Mouse (Mus musculus): ENCODE measurements at regions not wholly inside any gene's neighbourhood (a gene's known extent, or its start where the extent isn't known, plus 50 kb on each side); places are given as distances from the start of the nearest gene placed in this dataset.

DNA sequence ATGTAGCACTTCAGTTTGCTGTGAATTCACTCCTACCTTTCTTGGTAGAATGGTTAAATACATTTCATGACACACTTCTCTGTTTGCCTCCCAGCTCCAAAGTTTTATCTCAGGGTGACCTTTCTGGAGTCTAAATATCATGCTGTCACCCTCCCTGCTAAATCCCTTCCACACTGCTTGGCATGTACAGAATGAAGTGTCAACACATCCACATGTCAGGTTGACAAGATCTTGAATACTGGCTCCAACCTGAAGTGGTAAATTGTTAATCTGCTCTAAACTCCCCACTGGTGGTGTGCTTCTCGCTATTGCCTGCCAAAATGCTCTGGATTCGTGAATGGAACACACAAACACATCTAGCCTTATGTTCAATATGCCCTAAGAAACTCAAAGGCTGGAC is 451.9 kb upstream of the Gm26657 start:
- DNase-seq, result no peak
- intact Hi-C loops (cut with DNase I), result no loop called here

DNA sequence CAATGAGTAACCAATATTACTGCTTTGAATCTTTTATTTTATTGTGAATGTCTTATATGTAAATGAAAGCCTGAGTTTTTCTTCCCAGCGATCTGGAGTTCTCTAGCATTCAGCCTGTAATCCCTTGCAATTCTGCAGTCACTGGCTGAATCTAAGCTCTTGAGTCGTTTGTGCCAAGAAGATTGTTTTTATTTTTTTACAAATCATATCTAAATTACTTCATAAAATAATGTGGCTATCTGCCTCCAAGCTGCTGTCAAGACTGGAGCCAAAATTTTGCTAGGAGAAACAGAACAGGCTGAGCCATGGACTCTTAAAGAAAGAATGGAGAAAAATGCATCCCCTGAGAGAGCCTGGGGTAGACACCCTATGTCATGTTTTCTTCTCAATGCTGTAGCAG is 455.4 kb upstream of the Gm26657 start:
- no peak for DNase-seq
- intact Hi-C loops (cut with DNase I), result no loop called here

DNA sequence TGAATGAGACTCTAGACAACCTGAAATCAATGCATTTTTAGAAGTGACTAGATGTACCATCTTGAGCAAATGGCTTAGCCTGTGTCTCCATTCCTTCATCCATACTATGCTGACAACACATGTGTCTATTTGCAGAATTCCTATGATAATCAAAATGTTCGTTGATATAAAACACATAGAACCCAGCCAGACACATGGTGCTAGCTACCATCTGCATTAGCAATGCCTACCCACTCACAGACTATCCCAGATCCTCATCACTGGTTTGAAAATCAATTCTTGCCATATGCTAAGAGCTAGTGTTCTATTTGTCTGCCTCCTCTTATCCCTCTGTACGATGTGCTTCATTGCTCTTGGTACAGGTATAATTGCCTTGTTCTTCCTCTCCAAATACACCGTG is 464.0 kb upstream of the Gm26657 start:
- intact Hi-C loops (cut with DNase I), result no loop called here
- no peak for DNase-seq

DNA sequence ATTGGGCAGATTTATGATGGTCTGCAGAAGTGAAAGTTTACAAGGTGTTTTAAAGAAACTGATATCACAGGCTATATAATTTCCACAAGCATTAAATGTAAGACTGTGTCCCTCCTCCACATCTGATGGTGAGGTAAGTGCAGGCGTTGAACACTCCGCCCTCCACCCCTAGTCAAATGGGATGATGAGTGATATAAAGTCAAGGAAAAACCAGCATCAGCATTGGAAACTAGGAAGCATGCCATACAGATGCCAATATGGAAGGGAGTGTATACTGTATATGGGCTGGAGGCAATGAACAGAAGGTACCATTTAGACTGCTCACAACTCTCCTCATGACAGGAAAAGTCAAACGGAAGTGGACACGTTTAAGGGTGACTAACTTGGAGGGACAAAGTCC is 468.5 kb upstream of the Gm26657 start:
- no peak for DNase-seq
- intact Hi-C loops (cut with DNase I), result no loop called here

DNA sequence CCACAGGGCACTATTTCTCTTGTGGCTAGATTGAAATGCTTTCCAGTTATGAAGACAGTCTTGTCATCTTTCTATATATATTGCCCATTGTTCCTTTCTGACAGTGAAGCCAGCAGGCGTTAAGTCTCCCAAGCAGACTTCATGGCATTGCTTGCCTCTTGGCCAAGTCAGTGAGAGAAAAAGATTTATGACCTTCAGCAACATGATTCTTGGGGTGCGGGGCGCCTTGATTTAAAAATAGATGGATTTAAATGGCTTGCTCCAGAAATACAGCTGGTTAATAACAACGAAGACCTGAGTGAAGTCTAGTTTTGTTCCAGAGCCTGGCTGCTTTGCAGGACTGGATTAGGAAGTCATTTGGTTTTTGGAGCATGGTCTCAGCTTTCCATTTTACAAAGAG is 475.2 kb upstream of the Gm26657 start:
- DNase-seq, result no peak
- intact Hi-C loops (cut with DNase I), result no loop called here

DNA sequence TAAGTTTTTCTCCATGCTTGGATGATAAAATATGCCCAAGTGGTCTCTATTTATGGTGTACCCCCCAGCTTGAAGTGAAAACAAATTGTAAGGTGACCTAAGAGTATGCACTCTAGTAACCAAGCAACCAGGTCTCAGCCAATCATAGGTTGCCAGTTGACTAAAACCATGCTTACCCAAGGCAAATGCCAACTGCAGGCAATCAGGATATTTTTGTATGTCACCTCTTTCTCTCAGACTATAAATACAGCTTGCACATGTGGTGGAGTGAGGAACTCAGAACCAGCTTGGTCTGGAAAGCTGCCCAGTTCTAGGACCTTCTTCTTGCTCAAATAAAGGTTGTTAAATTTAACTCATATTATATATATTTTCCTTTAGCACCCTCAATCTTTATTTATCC is 476.0 kb upstream of the Gm26657 start:
- no peak for DNase-seq
- intact Hi-C loops (cut with DNase I), result no loop called here

DNA sequence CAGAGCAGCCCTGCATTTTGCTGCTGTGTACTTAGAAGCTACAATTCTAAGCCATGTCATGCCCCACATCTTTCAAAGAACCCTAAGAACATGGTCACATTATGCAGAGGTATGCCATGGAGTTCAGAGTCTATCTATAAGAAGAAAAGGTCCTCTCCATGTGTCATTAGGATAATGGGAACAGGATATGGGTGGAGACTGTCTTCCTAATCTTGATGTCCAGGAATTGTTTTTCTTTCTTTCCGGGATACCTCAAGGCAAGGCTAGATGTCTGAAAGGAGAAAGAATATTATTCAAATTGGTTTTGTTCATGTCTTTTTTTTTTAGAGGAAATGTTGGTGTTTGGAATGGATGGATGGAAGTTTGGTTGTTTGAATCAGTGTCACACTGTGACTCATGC is 477.3 kb upstream of the Gm26657 start:
- no peak for DNase-seq
- intact Hi-C loops (cut with DNase I), result no loop called here

DNA sequence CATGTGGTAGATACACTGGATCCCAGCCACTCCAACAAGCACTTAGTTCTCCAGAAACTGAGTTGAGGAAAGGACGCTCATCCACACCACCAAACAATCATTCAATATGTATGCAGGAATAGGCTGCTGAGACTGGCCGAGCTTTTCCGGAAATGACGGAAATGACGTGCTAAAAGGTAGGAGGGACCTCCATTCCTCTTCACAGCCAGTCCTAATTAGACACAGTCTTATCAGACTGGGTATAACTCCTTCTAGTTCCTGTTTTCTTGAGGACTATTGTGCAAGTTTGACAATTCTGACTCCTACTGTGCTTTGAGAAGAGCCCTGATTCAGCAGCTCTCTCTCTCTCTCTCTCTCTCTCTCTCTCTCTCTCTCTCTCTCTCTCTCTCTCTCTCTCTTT is 477.9 kb upstream of the Gm26657 start:
- no peak for DNase-seq
- intact Hi-C loops (cut with DNase I), result no loop called here

DNA sequence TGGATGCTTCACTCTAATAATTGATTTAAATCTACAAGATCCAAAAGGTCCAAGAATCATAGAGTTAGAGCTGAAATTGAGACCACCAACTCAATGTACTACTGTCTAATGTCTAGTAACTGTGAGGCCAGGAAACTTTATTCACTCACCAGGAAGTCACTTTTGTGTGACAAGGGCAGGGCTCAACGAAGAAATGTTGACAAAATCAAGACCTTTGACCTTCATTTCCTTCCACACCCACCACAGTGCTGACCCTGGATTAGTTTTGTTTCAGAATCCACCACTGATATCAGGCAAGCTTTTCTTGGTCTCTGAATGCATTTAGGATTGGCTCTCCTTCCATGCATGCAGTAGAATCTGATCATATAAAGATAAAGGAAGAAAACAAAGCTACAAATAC is 487.5 kb upstream of the Gm26657 start:
- DNase-seq, result no peak
- intact Hi-C loops (cut with DNase I), result no loop called here

DNA sequence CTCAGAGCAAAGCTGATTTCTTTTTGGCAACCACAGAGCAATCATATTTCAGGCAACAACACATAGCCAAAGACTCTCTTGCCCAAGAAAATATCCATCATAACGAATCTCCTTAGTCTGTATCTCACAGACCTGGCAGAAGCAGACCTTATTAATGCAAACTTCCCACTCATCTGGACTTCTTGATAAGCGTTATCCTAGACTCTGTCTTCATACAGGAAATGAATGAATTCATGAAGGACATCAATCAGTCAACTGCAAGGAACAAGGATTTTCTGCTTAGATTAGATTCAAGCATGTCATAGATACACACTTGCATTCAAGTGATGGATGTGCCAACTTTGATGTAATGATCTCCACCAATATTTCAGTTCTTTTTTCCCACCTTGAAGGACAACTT is 488.1 kb upstream of the Gm26657 start:
- intact Hi-C loops (cut with DNase I), result no loop called here
- DNase-seq, result no peak

DNA sequence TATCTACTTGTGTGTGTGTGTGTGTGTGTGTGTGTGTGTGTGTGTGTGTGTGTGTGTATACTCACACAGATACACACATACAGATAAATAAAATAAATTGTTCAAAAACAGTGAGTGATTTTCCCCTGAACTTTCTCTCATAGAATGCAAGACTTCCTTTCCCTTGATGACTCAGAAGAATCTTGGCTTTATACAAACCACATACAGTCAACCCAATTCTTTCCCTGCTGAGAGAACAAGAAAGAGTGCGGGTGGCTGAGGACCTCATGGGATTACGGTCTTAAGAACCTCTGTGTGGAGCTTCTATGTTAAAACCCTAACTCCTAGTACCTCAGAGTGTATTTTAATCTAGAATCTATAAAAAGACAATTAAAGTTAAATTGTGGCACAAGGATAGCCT is 489.3 kb upstream of the Gm26657 start:
- intact Hi-C loops (cut with DNase I), result no loop called here
- no peak for DNase-seq

DNA sequence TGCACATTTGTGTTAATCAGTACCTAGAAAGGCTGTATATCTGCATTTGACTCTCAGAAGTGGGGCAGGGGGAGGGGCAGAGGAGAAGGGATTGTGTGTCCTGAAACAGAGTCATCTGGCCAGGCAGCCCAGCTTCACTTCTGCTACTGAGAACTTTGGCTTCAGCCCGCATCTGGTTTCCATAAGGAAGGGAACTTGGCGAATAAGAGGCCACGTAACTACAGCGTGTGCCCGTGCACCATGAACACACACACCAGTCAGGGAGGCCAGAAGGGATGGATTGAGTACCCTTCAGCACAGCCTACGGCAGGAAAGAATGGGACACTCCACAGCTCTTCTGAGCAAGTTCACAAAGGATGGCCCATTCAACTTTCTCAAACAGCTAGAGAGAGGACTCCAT is 496.0 kb upstream of the Gm26657 start:
- intact Hi-C loops (cut with DNase I), result no loop called here
- DNase-seq, result no peak

DNA sequence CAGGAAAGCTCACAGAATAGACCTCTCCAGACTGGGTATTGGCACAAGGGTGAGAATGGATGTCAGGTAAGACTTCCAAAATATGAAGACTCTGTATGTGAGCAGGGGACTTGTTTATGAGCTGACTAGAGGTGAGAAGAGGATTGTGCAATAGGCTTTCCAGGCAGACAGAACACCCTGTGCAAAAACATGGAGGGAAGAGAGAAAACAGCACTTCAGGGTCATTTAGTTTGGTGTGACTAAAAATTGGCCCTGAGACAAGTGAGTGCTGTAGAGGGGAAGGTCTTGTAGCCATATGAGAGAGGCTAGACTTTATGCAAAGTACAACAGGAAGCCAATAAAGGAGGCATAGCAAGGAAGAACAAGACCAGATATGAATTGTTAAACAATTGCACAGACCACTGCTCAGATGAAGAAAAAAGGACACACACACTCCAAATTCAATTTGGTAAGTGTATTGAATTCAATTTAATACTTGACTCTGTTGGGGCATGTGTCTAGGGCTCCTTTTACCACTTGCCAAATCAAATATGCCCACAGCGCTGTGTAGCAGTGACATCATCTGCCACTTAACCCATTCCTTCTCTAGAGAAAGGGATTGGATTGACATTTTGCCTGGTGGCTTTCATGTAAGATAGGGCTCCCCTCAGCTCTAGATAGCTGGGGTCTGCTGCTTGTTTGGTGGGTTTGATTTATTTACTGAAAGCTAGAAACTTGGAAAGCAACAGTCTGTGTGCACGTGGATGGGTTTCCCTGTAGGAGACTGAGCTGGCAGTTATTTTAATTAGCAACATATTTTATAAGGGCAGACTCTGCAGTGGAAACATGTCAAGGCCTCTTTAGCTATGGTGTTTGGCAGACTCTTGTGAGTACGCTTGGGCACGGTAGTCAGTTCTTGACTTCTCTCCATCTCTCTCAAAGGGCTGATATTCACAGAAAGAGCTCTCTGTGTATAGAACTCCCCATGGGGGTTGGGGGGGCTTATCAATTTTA is 501.1 kb upstream of the Gm26657 start:
- intact Hi-C loops (cut with DNase I), result no loop called here
- DNase-seq, result no peak

DNA sequence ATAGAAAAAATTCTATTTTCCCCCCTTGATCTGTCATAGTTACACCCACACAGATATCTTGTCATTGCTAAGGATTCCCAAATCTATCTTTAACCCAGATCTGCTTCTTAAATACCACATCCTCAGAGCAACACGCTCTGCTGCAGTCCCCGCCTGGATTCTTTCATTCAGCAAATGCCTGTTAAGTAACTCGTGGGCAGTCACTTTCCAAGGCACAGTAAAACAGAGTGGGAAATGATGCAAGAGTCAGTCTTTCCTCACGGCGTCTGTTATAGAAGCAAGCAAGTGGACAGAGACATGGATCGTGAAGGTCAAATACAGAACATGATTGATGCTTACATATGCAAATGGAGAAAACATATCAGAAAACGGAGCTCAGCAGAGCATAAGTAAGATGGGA is 508.5 kb upstream of the Gm26657 start:
- intact Hi-C loops (cut with DNase I), result no loop called here
- no peak for DNase-seq

DNA sequence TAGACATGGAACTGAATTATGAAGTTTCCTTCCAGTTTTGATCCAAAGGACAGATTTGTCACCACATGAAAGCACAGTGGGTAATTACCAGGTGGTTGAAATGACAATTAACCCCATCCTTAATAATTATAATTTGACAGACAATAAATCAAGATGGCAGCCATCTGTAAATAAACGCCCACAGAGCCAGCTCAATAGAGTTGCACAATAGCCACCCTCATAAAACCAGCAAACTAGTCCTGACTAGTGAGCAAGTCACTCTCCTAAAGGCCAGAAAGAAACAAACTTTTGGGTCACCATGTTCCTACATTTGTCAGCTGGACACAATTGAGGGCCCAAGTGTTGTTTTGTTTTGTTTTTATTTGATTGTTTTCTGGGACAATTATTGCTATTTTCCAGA is 509.4 kb upstream of the Gm26657 start:
- DNase-seq, result no peak
- intact Hi-C loops (cut with DNase I), result no loop called here

DNA sequence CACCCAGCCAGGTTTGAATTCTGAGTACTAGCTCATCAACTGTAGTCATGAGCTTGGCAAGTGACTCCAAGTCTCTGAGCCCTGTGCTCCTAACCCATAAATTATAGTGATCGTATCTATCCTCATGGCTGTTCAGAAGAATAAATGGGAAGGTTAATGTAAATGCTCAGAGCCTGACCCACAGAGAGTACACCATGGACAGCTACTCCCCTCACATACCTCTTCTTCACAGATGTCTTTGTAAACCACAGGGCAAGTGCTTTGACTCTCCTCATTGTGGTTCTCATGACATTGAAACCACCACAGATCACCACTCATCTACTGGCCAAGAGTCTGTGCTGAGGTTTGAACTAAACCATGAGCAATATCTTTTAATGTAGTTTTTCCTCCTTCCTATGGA is 513.4 kb upstream of the Gm26657 start:
- intact Hi-C loops (cut with DNase I), result no loop called here
- DNase-seq, result no peak

DNA sequence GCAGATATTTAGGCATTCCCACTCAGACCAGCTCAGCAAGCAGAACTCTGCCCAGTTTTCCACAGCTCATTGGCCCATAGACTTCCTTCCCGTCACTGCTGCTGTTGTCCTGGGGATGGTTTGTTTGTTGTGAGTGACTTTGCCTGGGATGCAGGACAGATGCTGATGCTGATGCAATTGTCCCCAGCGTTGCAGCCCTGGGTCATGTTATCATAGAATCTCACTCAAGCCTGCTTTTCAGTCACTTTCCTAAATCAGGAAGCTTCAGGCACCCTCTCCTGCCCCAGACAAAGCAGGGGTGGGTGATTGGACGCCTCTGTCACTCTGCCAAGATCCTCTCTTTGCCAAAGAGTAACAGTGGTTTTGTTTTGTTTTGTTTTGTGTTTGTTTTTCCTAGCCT is 515.3 kb upstream of the Gm26657 start:
- DNase-seq, result no peak
- intact Hi-C loops (cut with DNase I), result no loop called here

DNA sequence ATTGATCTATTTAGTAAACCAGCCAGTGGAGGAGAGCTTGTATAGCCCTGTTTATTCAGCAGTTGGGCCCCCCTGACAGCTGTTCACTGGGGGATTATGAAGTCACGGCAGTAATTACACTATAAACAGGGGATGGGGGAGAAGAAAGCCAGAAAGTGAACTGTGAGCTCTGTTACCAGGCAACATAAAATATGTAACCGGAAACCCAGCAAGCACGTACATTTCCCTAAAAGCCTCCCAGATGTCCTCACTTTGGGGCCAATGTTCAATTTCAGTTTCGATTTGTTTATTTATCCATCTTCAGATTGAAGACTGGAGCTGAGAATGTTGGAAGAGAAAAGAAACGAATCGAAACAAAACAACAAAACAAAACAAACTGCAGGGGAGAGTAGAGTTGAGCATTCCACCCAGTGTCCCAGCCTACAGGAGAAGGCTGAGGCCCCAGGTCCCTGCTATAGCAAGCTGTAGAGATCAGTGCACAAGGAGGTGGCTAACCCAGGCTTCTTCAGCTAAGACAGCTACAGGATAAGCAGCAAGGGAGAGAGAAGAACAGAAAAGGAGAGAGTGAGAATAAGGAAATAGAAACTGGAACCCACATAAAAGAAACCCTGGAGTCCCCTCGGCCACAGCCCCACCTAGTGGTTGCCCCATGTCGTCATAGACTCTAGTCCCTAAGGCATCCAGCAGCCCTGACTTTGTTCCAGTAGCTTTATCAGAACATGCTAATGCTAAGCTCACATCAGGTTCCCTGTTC is 517.7 kb upstream of the Gm26657 start:
- intact Hi-C loops (cut with DNase I), result no loop called here
- DNase-seq, result peak; percentile 40

DNA sequence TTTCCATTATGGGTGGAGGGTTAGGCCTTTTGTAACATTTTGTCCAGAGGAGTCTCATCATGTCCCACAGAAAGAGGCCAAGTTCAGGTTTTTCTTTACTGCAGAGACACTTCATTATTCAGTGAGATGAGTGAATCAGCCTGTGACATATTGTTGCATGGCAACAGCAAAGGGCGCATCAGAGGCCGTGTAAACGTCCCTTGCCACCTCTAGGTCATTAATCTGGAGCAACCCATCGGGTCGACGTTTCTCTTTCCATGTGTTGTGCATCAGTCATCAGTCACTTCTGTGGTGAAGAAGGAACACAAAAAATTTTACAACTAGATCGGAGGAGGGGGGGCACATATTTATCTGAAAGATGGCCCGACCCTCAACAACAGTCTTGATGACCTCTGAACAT is 519.3 kb upstream of the Gm26657 start:
- DNase-seq, result no peak
- intact Hi-C loops (cut with DNase I), result no loop called here

DNA sequence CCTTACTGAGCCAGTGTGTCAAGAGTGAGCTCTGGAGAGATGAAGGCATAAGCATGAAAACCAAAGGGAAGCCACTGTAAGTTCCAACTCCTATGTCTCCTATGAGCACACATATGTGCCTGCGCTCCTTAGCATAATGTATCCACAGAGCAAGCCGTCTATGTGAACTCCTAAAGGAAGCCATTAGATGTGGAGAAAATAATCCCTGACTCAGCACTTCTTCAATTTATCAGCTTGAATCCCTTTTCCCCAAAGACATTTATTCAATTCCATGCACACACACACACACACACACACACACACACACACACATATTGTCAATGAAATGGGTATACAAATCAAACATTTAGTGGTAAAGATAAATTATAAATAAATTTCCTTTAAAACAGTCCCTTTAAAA is 530.4 kb upstream of the Gm26657 start:
- intact Hi-C loops (cut with DNase I), result no loop called here
- DNase-seq, result no peak

DNA sequence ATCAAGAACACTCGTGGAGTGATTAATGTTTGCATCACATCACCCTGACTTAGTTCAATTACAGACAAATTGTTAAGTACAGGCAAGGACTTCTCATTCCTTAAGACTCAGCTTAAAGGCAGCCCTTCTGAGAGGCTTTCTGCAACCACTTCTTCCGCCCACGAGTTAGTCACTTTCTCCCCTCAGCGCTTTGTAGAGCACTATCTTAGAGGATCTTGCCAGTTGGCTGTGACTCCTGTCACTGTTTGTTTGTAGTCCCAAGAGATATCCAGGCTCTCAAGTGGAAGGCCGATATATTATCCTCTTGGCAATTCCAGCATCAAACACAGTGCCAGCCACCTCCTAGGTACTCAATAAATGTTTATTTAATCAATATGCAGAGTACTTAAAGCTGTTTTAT is 532.1 kb upstream of the Gm26657 start:
- intact Hi-C loops (cut with DNase I), result no loop called here
- DNase-seq, result no peak

DNA sequence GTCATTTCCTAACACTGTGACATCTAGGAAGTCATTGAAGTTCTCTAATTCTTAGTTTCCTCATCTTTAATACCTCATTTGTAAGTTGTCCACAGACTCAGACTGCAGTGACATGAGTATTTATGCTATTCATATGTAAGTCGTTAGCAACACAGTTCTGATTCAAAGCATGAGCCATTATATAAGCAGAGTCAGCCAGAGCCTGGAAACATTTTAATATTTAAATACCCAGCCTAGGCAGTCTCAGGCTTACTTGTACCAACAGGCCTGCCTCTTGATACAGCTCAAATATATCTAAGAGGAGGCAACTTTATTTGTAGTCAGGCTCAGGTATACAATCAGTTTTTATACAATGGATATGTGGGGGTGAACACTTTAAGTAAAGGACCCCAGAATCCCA is 534.8 kb upstream of the Gm26657 start:
- intact Hi-C loops (cut with DNase I), result no loop called here
- DNase-seq, result no peak

Measured in left cerebral cortex, postnatal 4 days (tissue).